Mouse (Mus musculus): ENCODE data around the gene Irf3.
A peak's percentile ranks its signal among the peaks of the same experiment; 100 is the strongest.

Gene Irf3

GRCm38 (mm10) chr7:44974383-44975116, 22.9 kb upstream of the Irf3 start, which contains the start of gene Cpt1c:
Gene Cpt1c (minus strand): TSS chr7:44974851.
- DNase-seq (ENCODE audit: low spot score in 2 of 2), result peak; percentile 86 to 90

- no peak for DNase-seq (ENCODE audit: low spot score in 2 of 2)
Observed at GRCm38 (mm10) chr7:44975117-44975419, 22.4 kb upstream of the Irf3 start.

GRCm38 (mm10) chr7:44978300-44978699, 19.1 kb upstream of the Irf3 start:
- DNase-seq (ENCODE audit: low spot score in 2 of 2), result no peak

- DNase-seq (ENCODE audit: low spot score in 2 of 2), result no peak
Observed at GRCm38 (mm10) chr7:44981539-44981938, 15.9 kb upstream of the Irf3 start.

GRCm38 (mm10) chr7:44983085-44983484, 14.4 kb upstream of the Irf3 start:
- DNase-seq (ENCODE audit: low spot score in 2 of 2), result peak; percentile 83 to 89

- DNase-seq (ENCODE audit: low spot score in 2 of 2), result no peak
Observed at GRCm38 (mm10) chr7:44983944-44984832, 13.3 kb upstream of the Irf3 start.

GRCm38 (mm10) chr7:44984833-44985164, 12.6 kb upstream of the Irf3 start:
- DNase-seq (ENCODE audit: low spot score in 2 of 2), result no peak

- DNase-seq (ENCODE audit: low spot score in 2 of 2), result peak; percentile 44 to 46
Observed at GRCm38 (mm10) chr7:44985595-44986191, 11.8 kb upstream of the Irf3 start.

- peak; percentile 98 to 99 for DNase-seq (ENCODE audit: low spot score in 2 of 2)
Observed at GRCm38 (mm10) chr7:44986192-44986878, 11.1 kb upstream of the Irf3 start, which contains the start of gene Prmt1. Gene Prmt1 (minus strand): TSS chr7:44986568.

- no peak for DNase-seq (ENCODE audit: low spot score in 2 of 2)
Observed at GRCm38 (mm10) chr7:44986879-44987718, 10.3 kb upstream of the Irf3 start.

- DNase-seq (ENCODE audit: low spot score in 2 of 2), result no peak
Observed at GRCm38 (mm10) chr7:44996672-44997071, 776 bp upstream of the Irf3 start.

GRCm38 (mm10) chr7:44997940-44998428, 536 bp downstream of the Irf3 start:
- no peak for DNase-seq (ENCODE audit: low spot score in 2 of 2)

- no peak for DNase-seq (ENCODE audit: low spot score in 2 of 2)
Observed at GRCm38 (mm10) chr7:44998501-44998955, 1.1 kb downstream of the Irf3 start, which contains the start of gene Bcl2l12. Gene Bcl2l12 (minus strand): TSS chr7:44998712.

- DNase-seq (ENCODE audit: low spot score in 2 of 2), result no peak
Observed at GRCm38 (mm10) chr7:44999753-45000152, 2.3 kb downstream of the Irf3 start.

- no peak for DNase-seq (ENCODE audit: low spot score in 2 of 2)
Observed at GRCm38 (mm10) chr7:45000539-45001114, 3.2 kb downstream of the Irf3 start.

GRCm38 (mm10) chr7:45002440-45002839, 5.0 kb downstream of the Irf3 start:
- DNase-seq (ENCODE audit: low spot score in 2 of 2), result no peak

- DNase-seq (ENCODE audit: low spot score in 2 of 2), result no peak
Observed at GRCm38 (mm10) chr7:45004546-45004945, 7.1 kb downstream of the Irf3 start.

- no peak for DNase-seq (ENCODE audit: low spot score in 2 of 2)
Observed at GRCm38 (mm10) chr7:45005321-45005992, 8.0 kb downstream of the Irf3 start.

GRCm38 (mm10) chr7:45006503-45006902, 9.1 kb downstream of the Irf3 start:
- no peak for DNase-seq (ENCODE audit: low spot score in 2 of 2)

- no peak for DNase-seq (ENCODE audit: low spot score in 2 of 2)
Observed at GRCm38 (mm10) chr7:45007141-45007540, 9.7 kb downstream of the Irf3 start.

Measured in frontal cortex, postnatal 36 days (tissue).